Mouse (Mus musculus) CD4-positive helper T cell, adult 2 months (primary cell): ENCODE data around the gene Apbb1.

ENCODE experiments used
- DNase-seq: peaks from one replicate; pipeline ENCODE4 v3.0.0-alpha.2; 2012; ENCODE audit warnings: low read depth, missing footprints, low spot score

The Apbb1 gene

DNA sequence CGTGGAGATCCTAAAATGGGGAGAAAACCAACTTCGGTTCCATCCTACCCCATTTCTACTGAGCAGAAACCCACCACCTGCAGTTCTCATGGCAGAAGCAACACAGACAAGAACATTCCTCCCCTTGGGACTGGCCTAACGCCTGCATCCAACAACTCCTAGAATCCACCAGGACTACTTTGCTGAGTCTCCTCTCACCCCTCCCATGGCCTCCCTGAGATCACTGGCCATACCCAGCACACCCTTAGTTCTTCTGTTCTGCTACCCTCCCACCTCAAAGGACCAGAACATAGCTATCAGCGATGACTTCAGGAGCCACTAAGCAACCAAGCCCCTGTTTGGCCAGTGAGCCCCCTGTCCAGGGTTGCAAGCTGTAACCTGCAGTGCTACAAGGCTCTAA, 10.7 kb downstream of the Apbb1 start:
- DNase-seq, result no peak

DNA sequence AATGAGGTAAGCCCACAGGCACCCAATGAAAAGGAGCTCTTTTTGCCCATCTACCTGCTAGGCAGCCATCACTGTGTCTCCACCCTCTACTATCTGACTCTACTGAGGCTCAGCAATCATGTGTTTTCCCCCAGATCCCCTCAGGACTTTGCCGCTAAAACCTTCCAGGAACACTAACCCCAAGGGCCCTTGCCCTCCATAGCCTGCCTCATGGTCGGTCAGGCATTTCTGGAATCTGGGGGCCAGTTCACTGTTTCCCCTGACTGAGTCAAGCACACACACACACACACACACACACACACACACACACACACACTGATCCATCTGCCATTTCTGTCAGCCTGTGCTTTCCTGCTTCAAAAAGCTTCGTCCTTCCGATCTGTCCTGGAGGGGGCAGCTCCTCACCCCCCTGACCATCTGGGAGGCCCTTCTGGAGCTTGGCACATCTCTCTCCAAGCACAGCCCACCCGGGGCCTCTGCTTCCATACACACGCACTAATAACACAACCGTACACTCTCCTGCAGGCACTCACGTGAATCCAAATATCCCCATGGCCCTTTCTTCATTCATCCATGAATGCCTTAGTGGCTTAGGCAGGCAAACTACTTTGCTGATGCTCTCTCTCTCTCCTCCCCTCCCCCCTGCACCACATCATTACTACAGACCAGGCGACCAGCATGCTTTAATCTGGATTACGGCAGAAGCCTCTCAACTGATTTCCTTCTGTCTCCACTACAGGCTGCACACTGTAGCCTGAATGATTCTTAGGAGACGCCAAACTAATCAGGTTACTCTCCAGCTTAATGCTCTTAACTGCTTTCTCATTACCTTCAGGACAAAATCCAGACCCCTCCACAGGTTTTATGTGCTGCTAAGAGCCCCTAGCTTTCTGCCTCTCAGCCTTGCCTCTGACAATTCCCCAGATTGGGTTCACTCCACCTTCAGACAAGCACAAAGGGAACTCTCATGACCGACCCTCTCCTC, 11.6 kb downstream of the Apbb1 start:
- no peak for DNase-seq

DNA sequence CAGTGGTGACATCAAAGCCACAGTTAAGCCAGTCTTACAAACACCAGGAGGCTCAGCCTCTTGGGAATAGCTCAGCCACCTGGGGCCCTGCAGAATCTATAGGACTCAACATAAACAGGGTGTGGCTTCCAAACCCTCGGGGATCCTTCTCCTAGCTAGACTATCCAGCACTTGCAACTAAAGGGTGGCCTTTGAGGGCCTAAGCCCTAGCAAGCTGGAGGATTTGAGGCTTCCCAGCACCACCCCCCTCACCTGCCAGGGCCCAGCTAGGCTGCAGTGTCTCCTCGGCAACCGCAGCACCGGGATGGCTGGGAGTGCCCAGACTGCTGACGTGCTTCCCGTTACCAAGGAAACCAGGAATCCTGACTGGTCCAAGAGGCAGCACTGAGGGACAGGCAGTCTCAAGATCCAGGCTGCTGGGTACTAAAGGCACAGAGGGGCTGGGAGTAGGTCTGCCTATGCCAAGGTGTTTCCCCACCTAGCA, 12.4 kb downstream of the Apbb1 start:
- no peak for DNase-seq

DNA sequence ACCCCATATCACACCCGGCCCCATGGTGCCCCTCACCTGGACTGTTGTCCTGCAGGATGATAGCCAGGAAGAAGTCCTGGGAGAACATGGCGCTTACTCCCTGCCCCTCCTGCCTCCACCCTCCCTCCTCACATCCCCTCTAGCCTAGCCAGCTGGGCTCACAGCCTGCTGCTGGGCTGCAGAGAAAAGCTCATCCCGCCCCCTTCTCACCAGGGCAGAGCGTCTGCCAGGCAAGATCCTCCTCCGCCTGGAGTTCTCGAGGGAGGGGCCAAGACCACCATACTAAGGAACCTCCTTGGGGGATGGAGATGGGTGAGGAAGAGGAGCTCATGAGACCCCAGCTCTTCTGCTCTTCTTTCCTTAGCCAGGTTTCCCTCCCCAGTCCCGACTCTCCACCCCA, 12.9 kb downstream of the Apbb1 start:
- DNase-seq, result no peak

DNA sequence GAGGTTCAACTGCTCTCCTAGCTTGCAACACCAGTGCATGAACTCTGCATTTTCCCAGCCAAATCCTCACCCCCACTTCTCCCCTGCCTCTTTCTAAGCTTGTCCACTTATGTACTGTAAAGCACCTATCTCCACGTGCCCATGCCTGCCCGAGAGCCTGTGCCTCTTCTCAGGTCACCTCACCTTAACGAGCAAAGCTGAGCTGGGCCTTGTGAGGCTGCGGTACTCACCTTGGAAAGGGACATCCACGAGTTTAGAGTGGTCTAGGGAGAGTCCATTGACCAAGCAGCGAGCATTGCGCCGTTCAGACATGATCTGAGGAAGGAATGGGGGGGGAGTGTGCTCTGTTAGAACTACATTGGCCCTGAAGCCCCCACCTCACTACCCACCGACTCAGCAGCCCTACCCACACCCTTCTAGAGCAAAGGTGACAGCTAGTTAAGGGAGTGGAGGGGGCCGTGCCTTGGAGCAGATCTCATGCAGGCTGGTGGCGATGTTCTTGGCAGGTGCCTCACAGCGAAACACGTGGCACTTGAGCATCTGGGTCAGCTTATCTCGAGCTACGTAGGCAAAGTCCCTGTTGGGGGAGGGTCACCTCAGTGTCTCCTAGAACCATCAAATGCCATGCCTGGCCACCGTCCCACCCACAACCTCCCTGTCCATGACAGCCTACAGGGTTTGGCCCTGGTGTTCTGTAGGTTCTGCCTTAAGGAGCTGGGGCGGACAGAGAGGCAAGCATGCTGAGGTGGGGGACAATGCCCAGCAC, 16.2 kb downstream of the Apbb1 start:
- no peak for DNase-seq

DNA sequence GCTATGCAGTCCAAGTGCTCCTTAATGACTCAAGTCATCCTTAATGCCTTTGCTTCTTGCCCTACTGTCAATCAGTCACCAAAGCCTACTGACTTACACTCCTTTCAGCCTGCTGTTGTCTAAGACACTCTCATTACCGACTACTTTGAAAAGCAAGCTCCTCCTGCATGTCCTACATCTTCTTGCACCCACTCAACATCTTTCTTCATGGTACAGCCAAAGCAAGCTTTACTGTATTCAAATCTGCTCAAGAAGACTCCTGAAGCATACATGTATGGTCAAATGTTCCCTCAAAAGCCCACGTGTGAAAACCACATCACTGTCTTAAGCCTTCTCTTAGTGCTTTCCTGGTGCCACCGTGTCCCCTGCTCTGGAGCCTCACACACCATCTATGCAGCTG, 18.1 kb downstream of the Apbb1 start:
- no peak for DNase-seq

DNA sequence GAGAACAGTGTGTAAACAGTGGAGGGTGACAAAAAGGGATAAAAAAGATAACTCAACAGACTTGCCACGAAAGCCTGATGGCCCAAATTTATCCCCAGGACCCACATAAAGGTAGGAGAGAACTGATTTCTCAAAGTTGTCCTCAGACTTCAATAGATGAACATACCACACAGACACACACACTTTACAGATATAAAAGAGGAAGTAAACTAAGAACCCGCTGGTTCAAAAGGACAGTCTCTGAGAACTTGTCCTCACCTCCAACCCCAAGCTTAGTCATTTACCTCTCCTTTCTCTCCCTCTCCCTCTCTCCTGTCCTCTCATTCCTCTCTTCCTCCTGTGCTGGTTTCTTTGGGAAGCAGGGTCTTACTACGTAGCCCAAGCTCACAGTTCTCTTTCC, 19.1 kb downstream of the Apbb1 start:
- DNase-seq, result no peak

DNA sequence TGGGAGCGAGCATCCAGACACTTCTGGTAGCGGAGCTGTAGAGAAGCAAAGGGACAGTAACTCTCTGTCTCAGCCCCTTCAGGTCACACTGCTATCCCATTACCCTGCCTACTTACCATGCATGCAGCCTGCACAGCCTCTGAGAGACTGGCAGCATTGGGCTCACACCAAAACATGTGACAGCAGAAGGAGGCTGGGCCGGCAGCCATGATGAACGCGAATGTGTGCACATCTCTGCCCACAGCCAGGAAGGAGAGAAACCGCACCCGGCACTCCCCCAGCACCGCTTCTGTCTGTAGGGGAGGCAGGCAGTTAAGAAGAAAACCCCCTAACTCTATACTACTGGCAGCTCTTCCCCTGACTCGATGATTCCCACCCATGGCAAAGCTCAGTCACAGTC, 22.4 kb downstream of the Apbb1 start:
- DNase-seq, result peak; percentile 31

DNA sequence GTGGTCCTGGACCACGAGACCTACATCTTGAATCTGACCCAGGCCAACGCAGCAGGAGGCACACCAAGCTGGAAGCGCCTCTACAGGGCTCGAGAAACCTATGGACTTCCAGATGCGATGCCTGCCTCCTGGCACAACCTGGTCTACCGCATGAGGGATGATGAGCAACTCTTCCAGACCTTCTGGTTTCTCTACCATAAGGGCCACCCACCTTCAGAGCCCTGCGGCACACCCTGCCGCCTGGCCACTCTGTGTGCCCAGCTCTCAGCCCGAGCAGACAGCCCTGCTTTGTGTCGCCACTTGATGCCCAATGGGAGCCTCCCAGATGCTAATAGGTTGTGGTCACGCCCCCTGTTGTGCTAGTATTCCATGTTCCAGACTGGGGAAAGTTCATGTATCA, 23.8 kb downstream of the Apbb1 start:
- DNase-seq, result no peak

DNA sequence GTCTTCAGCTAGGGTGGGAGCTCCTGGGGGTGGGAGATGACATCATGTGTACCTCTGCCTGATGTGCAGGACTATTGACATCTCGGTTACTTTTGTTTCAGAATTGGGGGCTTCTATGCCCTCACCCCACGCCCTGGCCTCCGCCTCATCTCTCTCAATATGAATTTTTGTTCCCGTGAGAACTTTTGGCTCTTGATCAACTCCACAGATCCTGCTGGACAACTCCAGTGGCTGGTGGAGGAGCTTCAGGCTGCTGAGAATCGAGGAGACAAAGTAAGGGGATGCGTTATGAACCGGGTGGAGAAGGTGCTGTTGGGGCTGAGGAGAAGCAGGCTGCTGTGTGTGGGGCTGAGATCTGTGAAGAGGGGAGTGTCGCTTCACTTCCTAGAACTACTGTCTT, 25.0 kb downstream of the Apbb1 start:
- no peak for DNase-seq

DNA sequence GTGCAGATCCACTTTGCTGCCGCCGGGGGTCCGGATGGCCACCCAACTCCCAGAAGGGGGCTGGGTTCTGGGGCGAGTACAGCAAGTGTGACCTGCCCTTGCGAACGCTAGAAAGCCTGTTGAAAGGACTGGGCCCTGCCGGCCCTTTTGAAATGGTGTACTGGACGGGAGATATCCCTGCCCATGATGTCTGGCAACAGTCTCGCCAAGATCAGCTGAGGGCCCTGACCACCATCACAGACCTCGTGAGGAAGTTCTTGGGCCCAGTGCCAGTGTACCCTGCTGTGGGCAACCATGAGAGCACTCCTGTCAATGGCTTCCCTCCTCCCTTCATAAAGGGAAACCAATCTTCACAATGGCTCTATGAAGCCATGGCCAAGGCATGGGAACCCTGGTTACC, 25.9 kb downstream of the Apbb1 start:
- DNase-seq, result no peak

DNA sequence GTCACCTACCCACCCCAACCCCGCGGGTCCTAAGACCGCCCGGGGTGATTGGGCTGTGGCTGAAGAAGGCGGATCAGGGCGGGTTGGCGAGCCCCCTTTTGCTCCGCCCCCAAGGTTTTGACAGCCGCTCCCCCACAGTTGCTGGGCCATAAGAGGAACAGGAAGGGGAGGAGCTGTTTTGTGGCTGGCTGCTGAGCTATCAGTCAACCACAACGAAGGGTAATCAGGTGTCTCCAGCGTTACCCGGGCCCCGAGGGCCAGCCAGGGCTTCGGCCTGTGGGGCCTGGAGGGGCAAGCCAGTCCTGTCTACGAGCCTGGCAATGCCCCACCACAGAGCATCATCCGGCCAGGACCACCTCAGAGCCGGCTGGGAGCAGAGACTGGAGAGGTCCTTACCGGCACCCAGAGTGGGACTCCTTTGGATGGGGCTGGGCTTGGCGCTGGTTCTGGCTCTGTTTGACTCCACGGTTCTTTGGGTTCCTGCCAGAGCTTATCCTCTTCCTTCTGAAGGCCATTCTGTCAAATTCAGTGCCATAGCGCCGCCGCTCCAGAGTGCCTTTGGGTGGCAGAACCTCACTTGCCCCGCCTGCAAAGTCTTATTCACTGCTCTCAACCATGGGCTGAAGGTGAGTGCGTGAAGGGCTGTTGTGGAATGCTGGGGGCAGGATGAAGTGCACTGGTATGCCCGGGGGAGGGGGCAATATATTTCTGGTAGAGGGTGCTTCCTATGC, 27.1 kb downstream of the Apbb1 start, which contains the start of gene Smpd1:
TSS of gene Smpd1 (plus strand) at position 149 of the 731 bp plus-strand sequence.
- DNase-seq, result peak; percentile 90

DNA sequence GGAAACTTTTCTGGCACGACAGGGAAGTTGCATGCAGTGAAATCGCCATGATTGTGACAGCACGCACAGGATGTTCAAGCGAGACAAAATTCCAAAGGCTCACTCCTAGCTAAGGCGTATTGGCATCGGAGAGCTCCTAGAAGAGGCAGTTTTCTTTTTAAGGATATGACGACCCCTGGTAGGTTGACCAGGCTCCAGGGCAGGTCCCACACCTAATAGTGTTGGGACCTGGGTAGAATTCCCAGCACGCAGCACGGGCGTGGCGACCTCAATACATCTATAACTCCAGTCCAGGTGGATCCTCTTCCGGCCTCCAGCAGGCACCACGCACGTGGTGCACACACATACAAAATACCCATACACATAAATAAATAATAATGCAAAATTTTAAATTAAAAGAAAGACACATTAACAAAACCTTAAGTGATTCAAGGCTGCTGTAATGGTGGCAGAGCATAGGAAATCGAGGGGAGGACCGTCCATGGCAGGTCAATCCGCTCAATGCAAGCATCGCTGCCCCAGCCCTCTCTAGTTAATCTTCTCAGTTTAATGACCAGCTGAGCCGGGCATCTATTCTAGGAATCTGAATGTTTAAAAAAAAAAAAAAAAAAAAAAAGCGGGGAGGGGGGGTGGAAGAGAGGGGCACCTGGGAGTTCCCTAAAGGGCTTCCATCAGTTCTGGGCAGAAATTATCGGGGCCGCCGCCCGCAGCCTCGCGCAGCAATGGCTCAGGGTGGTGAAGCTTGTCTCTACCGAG, 27.8 kb downstream of the Apbb1 start:
- DNase-seq, result peak; percentile 18

DNA sequence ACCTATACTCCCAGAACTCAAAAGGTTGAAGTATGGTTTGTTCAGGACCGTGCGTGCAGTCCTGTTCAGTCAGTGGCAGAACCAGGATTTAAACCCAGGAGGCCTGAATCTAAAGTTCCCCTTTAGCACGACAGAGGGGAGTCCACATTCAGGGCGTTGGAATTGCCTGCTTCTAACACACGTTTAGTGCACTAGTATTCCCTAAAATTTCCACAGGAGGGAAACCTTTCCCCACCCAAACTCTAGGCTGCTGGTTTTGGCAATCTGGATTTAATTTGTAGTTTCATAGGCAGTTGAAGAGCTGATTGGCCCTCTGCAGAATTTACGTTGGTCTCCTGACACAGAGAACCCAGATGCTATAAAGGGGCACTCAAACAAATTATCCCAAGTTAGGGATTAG, 32.4 kb downstream of the Apbb1 start:
- DNase-seq, result no peak

DNA sequence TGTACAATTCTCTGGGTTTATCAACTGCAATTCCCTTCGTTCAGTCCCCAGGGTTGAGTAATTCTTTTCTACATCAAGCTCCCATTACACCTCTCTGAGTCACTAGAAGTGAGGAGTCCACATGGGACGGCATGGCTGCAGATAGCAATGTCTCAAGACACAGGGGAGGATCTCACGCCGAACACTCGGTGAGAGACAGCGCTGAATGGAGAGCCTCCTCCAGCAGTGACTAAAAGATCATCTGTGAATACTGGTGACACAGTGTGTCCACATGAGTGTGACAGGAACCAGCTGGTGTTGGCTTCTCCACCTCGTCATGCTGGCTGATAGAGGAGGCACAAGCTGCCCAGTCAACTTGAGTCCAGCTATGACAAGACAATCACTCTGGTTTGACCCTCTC, 33.5 kb downstream of the Apbb1 start:
- no peak for DNase-seq

DNA sequence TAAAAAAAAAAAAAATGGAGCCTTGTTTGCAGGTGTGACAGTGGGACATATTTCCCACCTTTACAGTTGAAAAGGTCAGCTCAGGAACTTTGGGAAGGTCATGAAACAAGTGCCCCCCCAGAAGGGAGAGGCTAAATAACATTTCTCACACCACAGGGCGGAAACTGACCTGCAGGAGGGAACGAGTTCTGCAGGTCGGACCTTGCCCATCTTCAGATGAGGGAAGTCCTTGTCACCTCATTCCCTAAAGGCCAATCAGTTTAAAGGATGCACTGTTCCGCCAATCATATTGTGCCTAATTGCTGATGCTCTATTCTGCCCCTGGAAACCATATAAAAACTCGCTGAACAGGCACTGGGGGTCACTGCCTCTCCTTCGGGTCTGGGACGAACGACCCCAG, 35.5 kb downstream of the Apbb1 start:
- no peak for DNase-seq

DNA sequence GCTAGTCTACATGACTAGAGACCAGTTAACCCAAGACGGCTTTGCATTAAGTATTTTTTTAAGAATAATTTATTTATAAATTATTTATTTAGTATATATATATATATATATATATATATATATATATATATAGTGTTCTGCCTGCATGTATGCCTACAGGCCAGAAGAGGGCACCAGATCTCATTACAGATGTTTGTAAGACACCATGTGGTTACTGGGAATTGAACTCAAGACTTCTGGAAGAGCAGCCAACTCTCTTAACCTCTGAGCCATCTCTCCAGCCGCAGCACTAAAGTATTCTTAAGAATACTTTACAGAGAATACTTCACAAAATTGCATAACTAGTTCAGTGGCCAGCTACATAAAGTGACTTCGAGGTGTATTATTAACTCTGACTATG, 47.3 kb downstream of the Apbb1 start:
- peak; percentile 15 for DNase-seq

DNA sequence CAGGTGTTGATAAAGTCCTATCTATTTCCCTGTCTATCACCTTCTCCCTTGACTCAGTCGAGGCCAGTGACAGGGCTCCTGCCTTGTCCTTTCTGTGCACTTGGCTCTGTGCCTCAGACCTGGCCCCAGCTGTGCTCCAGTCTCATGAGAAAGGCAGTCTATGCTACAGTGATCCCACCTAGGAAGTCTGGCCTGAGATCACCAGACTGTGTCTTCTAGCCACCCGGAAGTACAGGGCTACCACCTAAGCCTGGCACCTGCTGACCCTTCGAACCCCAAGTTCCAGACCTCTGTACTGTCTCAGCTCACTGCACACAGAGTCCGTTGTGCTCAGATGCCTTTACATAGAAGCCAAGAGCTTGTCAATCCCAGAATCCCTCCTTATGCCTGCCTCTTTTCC, 53.4 kb downstream of the Apbb1 start:
- DNase-seq, result no peak

DNA sequence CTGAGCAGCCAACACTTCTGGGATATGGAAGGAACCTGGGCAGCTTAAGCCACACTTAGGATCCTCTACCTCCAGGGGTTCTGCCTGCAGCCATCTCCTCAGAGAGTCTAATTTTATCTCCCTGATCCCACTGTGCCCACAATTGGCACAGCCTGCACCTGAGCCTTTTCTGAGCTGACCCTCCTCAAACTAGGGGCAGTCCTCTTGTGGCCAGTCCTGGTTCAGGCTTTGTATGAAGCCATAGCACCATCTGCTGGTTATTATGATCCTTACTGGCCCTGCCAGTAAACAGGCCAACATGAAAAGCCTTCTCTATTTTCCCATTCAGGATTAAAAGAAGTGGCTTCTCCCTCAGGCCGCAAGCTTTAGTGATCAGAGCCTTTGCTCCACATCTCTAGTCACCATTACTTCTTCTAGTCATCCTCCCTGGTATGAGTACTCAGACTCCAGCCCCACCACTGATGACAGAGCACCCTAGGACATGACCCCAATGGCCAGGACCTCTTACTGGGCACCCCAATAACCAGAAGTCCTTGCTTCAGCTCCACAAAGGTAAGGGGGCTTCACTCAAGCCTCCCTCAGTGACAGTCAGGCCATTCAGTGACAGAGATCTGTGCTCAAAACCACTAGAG, 54.0 kb downstream of the Apbb1 start:
- DNase-seq, result no peak

DNA sequence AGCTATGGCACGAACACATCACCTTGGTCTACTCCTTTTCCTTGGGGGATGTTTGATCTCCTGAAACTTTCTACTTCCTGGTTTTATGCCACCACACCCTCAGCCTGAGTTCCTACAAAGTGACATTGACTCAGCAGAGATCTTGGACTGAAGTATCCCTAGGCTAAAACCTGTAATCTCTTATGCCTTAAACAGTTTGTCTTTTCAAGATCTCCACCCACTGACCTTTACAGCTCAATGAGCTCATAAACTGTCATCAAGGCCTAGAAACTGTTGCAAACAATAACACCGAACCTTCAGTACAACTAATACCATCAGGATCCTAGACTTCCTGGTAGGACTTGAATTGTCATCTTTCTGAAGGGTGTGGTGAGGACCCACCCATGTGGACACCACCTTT, 57.2 kb downstream of the Apbb1 start:
- DNase-seq, result no peak

DNA sequence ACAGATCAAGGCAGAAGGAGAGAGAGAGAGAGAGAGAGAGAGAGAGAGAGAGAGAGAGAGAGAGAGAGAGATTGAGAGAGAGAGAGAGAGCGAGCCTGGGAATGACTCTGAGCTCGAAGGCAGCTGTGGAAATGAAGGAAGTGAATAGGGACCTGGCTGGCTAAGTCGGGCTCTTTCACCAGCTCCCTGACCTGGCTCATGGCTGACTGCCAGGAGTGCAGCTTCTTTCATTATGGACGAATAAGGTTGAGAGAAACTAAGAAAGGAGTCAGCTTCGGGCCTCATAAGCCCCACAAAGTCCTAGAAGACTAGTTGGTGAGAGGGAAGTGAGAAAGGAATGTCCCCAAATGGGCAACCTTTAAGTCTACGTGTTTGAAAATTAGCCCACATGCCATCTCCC, 61.3 kb downstream of the Apbb1 start:
- DNase-seq, result no peak
